Mouse (Mus musculus): ENCODE data around the gene Polr2l.
A peak's percentile ranks its signal among the peaks of the same experiment; 100 is the strongest.

The Polr2l gene

GRCm38 (mm10) chr7:141475011-141475804 is at the start of gene Polr2l, which contains the start of gene Tspan4:
Polr2l (minus strand) TSS chr7:141475132.
Tspan4 (plus strand) TSS chr7:141475240.
- DNase-seq, result peak; percentile 92

DNA sequence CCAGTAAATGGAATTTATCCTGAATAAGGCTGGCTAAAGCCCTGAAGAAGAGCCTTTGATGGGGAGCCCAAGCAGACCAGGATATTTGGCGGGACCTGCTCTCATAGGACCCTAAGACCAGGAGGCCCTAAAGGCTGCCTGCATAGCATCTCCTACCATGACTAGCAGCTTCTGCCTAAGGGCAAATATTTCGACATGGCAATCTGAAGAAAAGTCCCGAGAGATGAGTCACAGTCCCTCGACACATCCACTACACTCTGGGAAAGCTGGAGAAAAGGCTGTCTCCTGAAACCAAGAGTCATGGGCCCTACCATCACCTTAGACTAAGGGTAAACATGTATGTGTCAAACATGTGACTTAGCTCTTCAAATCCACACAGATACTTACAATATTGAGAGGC is 49.3 kb upstream of the Polr2l start:
- no peak for DNase-seq

GRCm38 (mm10) chr7:141523007-141523406 is 48.1 kb upstream of the Polr2l start:
- DNase-seq, result peak; percentile 9

DNA sequence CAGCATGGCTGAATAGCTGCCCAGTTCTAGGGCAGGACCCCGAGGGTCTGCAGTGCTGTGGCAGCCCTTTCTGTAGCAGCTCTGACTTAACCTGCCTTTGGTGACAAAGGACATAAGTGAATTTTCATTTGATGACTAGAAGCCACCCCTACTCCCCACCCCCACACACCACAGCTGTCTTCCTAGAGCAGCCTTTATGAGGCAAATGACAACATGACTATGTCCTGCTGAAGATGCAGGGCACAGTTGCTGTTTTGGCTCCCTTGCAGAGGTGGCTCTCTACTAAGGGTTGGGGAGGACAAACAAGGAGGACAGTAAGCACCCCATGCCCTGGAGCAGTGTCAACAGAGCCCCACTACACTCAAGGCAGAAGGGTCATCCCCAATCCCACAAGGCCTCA is 44.9 kb upstream of the Polr2l start:
- peak; percentile 6 for DNase-seq

DNA sequence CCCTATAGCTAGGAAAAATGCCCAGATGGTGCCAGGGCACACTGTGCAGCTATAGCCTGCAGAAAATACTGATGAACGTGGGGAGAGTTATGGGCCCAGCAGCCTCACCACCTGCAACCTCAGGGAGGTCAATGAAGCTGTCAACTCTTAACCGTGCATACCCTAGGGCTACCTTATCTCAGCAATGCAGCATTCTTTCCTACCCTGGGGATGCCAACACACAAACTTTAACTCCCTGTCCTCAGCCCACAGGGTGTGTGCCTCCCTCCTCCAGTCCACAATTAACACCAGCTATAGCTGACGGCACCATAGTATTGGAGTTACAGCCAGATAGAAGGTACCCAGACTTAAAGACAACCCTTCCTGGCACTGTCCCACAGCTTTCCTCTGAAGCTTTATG is 44.0 kb upstream of the Polr2l start:
- no peak for DNase-seq

DNA sequence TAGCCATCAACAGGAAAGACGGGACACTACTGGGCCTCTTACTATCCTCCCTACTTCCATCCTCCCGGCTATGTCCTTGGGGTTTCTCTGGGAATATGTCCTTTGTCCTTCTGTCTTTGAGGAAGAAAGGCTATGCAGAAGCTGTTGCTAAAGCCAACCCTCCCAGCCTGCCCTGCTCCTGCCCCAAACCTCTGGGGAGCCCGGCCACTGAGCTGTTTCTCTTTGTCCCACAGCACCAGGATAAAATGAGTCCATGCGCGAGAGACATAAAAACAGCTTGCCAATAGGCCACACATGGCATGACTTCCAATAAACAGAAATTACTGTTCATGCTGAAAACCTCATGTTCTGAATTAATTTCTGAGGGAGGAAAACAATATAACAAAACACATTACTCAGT is 43.4 kb upstream of the Polr2l start:
- no peak for DNase-seq

- no peak for DNase-seq
Observed at GRCm38 (mm10) chr7:141517638-141518037, 42.7 kb upstream of the Polr2l start.

DNA sequence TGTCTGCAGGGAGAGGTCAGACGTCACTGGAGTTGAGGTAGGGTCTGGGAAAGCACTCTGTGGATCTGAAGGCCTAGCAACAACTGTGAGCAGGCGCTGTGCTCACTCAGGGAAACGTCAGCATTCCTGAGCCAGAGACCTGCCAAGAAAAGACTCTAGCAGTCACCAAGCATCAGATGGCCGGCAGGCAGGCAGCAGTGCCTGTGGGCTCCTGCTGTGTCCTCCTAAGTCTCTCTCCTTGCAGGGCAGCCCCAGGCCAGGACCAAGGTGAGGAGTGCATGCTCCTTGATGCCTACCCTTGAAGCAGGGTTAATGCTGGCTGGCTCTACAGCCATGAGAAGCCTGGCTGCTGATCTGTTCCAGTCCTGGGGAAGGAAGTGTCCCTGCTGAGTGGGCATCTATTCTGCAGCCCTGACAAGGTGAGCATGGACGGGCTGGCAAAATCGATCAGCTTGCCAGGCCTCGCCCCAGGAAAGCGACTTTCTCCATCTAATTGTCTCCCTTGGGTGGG is 35.8 kb upstream of the Polr2l start:
- DNase-seq, result no peak

GRCm38 (mm10) chr7:141510196-141510595 is 35.3 kb upstream of the Polr2l start:
- no peak for DNase-seq

DNA sequence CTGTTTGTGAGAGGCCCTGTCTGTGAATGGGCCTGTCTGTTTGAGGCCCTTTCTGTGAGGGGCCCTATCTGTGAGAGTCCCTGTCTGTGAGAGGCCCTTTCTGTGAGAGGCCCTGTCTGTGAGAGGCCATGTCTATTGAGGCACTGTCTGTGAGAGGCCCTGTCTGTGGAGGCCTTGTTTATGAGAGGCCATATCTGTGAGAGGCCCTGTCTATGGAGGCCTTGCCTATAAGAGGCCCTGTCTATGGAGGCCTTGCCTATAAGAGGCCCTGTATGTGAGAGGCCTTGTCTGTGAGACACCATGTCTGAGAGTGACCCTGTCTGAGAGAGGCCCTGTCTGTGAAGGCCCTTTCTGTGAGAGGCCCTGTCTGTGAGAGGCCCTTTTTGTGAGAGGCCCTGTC is 33.2 kb upstream of the Polr2l start:
- DNase-seq, result no peak

- DNase-seq, result no peak
Observed at GRCm38 (mm10) chr7:141506278-141506677, 31.3 kb upstream of the Polr2l start.

DNA sequence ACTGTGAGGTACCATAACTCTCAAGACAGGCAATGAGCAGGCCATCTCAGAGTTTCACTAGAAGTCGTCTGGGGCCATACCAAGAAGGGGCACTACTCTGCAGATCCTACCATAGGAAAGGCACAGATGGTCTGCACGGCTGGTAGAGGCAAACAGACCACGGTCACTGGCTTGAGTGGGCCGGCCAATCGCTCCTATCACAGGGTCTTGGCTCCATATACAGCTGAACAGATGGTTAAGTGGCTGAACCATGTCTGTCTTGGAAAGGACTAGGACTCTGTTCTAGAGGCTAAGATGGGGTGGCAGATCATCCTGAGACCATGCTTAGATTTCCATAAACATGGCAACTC is 27.6 kb upstream of the Polr2l start:
- DNase-seq, result no peak

DNA sequence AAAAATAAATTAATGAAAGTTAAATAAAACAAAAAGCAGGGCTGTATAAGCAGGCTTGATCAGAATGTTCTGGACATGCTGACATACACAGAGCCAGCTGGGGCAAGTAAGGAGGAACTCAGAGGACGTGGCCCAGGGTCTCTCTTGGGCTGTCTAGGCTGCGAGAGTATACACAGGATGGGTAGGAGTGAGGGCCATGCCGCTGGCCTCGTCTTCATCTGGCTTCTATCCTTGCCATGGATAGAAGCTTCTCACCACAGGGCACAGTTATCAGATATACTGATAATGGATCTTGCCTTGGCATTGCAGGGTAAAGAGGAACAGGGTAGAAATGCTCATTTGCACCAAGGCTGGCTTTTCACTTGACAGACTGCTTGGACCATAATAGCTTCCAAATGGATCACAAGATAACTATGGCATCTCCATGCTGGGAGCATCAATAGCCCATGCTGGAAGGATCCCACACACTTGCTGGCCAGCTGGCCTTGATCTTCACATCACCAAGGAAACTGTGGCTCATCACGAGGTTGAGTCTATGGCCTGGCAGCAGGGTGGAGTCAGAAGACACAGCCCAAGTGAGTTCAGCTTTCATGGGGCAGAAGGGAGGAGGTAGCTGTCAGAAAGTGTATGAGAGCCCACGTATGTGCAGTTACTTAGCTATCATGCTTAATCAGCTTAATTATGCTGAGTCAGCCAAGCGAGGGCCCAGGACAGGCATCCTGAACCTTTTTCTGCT is 27.1 kb upstream of the Polr2l start:
- no peak for DNase-seq

GRCm38 (mm10) chr7:141497600-141497999 is 22.7 kb upstream of the Polr2l start:
- no peak for DNase-seq

- no peak for DNase-seq
Observed at GRCm38 (mm10) chr7:141495940-141496339, 21.0 kb upstream of the Polr2l start.

DNA sequence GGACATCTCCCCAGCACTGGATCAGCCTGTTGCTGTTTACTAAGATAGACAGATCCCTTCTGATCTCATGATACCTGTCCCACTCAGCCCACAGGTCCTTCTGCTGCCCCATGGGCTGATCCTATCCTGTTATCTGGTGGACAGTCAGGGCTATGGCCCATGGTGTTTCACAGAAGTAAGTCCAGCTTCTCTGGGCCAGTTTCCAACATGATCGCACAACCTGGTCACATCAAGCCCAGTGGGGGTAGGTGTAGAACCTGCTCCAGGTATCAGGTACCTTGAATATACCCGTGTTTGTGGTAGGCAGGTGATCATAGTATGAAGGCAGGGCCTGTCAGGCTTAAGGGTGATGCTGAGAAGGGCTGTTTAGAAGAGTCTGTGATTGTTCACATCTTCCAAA is 20.4 kb upstream of the Polr2l start:
- no peak for DNase-seq

DNA sequence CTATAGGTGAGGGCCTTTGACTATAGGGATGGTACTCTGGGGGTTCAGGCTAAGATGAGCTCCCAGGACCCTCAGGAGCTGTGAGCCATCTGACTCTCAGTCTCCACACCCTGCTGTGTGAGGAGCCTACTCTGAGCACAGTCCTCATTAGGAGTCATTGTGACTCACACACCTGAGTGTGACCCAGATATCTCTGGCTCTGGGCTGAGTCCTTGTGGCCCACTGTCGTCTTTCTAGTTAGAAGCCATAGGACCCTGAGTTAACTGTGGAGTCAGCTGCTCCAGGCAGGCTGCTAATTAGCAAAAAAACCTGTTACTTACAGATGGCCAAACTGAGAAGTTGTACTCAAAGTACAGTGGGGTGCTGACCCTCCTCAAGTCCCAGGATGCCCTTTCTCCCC is 18.8 kb upstream of the Polr2l start:
- DNase-seq, result no peak

DNA sequence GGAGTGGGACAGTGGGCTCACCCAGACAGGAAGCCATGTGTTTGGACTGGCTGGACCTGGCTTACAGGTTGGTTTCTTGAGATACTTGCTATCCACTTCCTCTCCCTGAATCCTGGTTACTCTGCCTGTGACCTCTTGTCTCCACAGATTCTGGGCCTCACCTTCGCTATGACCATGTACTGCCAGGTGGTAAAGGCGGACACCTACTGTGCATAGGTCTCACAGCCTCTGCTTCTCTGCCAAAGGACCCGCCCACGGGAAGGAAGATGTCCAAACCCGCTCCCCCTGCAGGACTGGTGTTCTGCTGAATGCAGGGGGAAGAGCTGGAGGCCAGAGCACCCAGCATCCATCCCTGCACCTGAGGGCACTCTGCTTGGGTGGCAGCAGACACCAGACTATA is 17.8 kb upstream of the Polr2l start:
- no peak for DNase-seq

GRCm38 (mm10) chr7:141491151-141491550 is 16.2 kb upstream of the Polr2l start:
- peak; percentile 24 for DNase-seq

GRCm38 (mm10) chr7:141487141-141487540 is 12.2 kb upstream of the Polr2l start:
- no peak for DNase-seq

DNA sequence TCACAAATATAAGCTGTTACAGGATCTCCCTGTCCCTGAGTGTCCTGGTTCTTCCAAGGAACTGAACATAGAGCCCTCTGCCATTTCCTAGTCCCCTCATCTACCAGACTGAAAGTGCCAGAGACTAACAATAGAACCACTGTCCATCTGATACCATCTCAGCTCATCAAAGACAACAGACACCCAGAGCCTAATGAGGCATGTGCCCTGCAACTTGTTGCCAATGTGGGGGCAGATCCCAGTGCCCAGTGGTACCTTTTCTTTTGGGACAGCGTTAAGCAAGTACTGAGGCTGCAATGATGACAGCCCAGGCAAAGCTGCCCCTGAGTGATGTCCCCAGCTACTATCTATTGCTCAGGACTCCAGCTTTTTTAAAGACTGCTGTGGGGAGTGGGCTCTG is 11.3 kb upstream of the Polr2l start:
- DNase-seq, result peak; percentile 75

GRCm38 (mm10) chr7:141485606-141486005 is 10.7 kb upstream of the Polr2l start:
- no peak for DNase-seq

GRCm38 (mm10) chr7:141485186-141485585 is 10.3 kb upstream of the Polr2l start:
- DNase-seq, result no peak
